Mouse (Mus musculus) midbrain, embryonic 10.5 days (tissue): Measurements from ENCODE around the gene Gm20772. TPM values are rescaled to one million over a fixed set of nuclear protein-coding genes. Genes with fewer than 3 reads are reported as not detected.
"Not testable (repeated sequence)": the region's sequence is repeated elsewhere in the genome, so short reads cannot be mapped to it uniquely, and the experiment has no call there.

ENCODE experiments used
- DNase-seq: peaks from one replicate; pipeline ENCODE4 v3.0.0-alpha.2; 2017; ENCODE audit warnings: low spot score
- H3K27ac ChIP-seq: fragments of 300-500 bp; sonication (generic); replicated peaks from 2 replicates; pipeline ENCODE4 v1.5.1; 2016; ENCODE audit warnings: mild to moderate bottlenecking
- H3K27me3 ChIP-seq: fragments of 300-500 bp; sonication (generic); 2 replicates; pipeline ENCODE4 v1.6.1; 2016; ENCODE audit warnings: low read depth, mild to moderate bottlenecking; ENCODE audit not compliant: poor library complexity, severe bottlenecking
- H3K36me3 ChIP-seq: fragments of 300-500 bp; sonication (generic); 2 replicates; pipeline ENCODE4 v1.6.1; 2016; ENCODE audit warnings: mild to moderate bottlenecking, moderate library complexity
- H3K4me1 ChIP-seq: fragments of 300-500 bp; sonication (generic); 2 replicates; pipeline ENCODE4 v1.6.1; 2016
- H3K4me3 ChIP-seq: fragments of 300-500 bp; sonication (generic); 2 replicates; pipeline ENCODE4 v1.5.1; 2016; ENCODE audit warnings: mild to moderate bottlenecking, moderate library complexity
- H3K9me3 ChIP-seq: fragments of 300-500 bp; sonication (generic); replicated peaks from 2 replicates; pipeline ENCODE4 v1.6.1; 2016; ENCODE audit warnings: mild to moderate bottlenecking
- WGBS: fragments of 180-500 bp; shearing (Covaris S2); methylation state at CpG from one replicate; pipeline ENCODE4 v1.1.7; 2016; 5-methylcytosine and 5-hydroxymethylcytosine counted together
- polyA plus RNA-seq: library from polyadenylated mRNA; unstranded; fragments of >200 nt; fragmentation: Nextera tagmentation; extraction: Ambion mirVana; gene quantifications from 2 replicates; pipeline ENCODE4 v1.2.1, GENCODE M21; 2016

Gm20772 gene
- not detected in 2 replicates for polyA plus RNA-seq

- not testable (repeated sequence) for H3K4me3 ChIP-seq, H3K36me3 ChIP-seq, H3K9me3 ChIP-seq, H3K27me3 ChIP-seq, DNase-seq, H3K27ac ChIP-seq, H3K4me1 ChIP-seq
These were observed at the start of gene Gm20772, which contains the start of gene Gm20831 for GRCm38 (mm10) chrY:17874441-17874840. TSS of gene Gm20772 (plus strand) at chrY:17874741. TSS of gene Gm20831 (plus strand) at chrY:17874741.

- not testable (repeated sequence) for DNase-seq, H3K36me3 ChIP-seq, H3K4me3 ChIP-seq, H3K27me3 ChIP-seq, H3K4me1 ChIP-seq, H3K9me3 ChIP-seq, H3K27ac ChIP-seq
- no CpG with 5 or more reads among the region's 3 CpGs for WGBS
These were observed 28.4 kb upstream of the Gm20772 start, which contains the start of gene Gm21904 for GRCm38 (mm10) chrY:17846166-17846565. TSS of gene Gm21904 (minus strand) at chrY:17846266.

Other genes starting within 250 kb of the Gm20772 start
- not detected in 2 replicates for gene Gm21904, start 28.5 kb upstream of the Gm20772 start, polyA plus RNA-seq
- gene Gm20831, start within 50 bp of the Gm20772 start, polyA plus RNA-seq: not detected in 2 replicates
- not detected in 2 replicates for gene Srsy, start 62.6 kb downstream of the Gm20772 start, polyA plus RNA-seq
- not detected in 2 replicates for gene Gm21764, start 187.1 kb downstream of the Gm20772 start, polyA plus RNA-seq
- not detected in 2 replicates for gene Ssty1, start 214.4 kb downstream of the Gm20772 start, polyA plus RNA-seq